8 mouse cellular contexts compared by ENCODE assay signal in the genomic region with DNA sequence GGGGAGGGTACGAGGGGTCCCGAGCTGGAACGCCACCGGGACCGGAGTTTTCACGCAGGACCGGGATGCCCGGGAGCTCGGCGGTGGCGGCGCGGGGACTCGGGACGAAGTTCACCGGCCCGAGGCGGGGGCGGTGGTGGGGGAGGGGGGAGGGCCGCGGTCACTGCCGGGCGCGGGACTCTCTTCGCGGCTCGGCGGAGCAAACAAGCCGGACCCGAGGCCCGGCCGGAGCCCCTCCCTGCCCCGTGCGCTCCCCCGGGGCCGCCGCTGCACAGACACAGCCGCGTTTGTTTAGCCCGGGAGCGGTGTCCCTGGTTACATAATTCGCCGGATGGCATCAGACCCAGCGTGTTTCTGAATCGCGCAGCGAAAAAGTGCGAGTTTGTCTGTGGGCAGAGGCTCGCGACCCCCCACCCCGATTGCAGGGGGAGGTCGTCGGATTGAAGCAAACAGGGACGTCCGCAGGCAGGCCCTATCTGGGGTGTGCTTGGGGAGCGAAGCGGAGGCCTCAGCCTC. TPM values are rescaled to one million over a fixed set of nuclear protein-coding genes. Genes with fewer than 3 reads are reported as not detected.
DNase-seq lines count a peak whose midpoint lies in the region; ATAC-seq lines count a peak whose summit lies in the region.

No protein-coding gene starts in this region.

- no peaks in the 10 kb centered on the region for H3K9me3 ChIP-seq in kidney, embryonic 16.5 days (ENCODE audit: low read length)
- no peaks in the 10 kb centered on the region for H3K9me3 ChIP-seq in liver, embryonic 16.5 days (replicated peaks; ENCODE audit: control insufficient read depth, low read length)

- H3K4me1 ChIP-seq in kidney, embryonic 16.5 days (ENCODE audit: insufficient read depth, low read length) = peaks cover 61% of the 10 kb centered on the region
- peaks cover 57% of the 10 kb centered on the region for H3K4me1 ChIP-seq in liver, embryonic 16.5 days (ENCODE audit: control insufficient read depth, low read depth, low read length)

- peak overlapping the region; percentile 99 for H3K4me3 ChIP-seq in kidney, embryonic 16.5 days (ENCODE audit: low read length)
- peak overlapping the region; percentile 85 for H3K4me3 ChIP-seq in liver, embryonic 16.5 days (ENCODE audit: low read depth, low read length)

- peak; percentile 55 for DNase-seq in ovary, postnatal 36 days (ENCODE audit: low spot score)
- no peak for DNase-seq in ovary, adult 18-20 months (ENCODE audit: low spot score)
- DNase-seq in cerebellum, postnatal 25 days = peak; percentile 76 to 77
- peak; percentile 49 to 64 for DNase-seq in heart, adult 9 months (ENCODE audit: low spot score in 2 of 2)
- DNase-seq in right cerebral cortex, adult 18-20 months = peak; percentile 62
- no peak for DNase-seq in urinary bladder, postnatal 4 days (ENCODE audit: low spot score in 2 of 2)

- peak overlapping the region; percentile 99 for H3K27ac ChIP-seq in kidney, embryonic 16.5 days (ENCODE audit: low read length)
- H3K27ac ChIP-seq in liver, embryonic 16.5 days (ENCODE audit: low read length) = peak overlapping the region; percentile 94

- H3K9ac ChIP-seq in kidney, embryonic 16.5 days (replicated peaks; ENCODE audit: low read length) = peak overlapping the region; percentile 99
- peak overlapping the region; percentile 87 for H3K9ac ChIP-seq in liver, embryonic 16.5 days (ENCODE audit: low read depth, low read length)

- ATAC-seq in kidney, embryonic 16.5 days (ENCODE audit: low FRiP score, low TSS enrichment) = no peak
- ATAC-seq in liver, embryonic 16.5 days (ENCODE audit: low read depth) = no peak

- WGBS in kidney, embryonic 16.5 days = under 1% methylated on average over 40 of the region's 57 CpGs
- under 1% methylated on average over 52 of the region's 57 CpGs for WGBS in liver, embryonic 16.5 days (ENCODE audit: insufficient replicate concordance)

- H3K4me2 ChIP-seq in kidney, embryonic 16.5 days (replicated peaks; ENCODE audit: low read depth, low read length) = peak overlapping the region; percentile 97
- H3K4me2 ChIP-seq in liver, embryonic 16.5 days (ENCODE audit: low read depth, low read length) = peak overlapping the region; percentile 91

- H3K36me3 ChIP-seq in kidney, embryonic 16.5 days (ENCODE audit: insufficient read depth, low read length) = peaks cover 3% of the 10 kb centered on the region; the same call in 1 of the 2 replicates
- H3K36me3 ChIP-seq in liver, embryonic 16.5 days (ENCODE audit: control insufficient read depth, insufficient read depth) = no peaks in the 10 kb centered on the region

- no peaks in the 10 kb centered on the region for H3K27me3 ChIP-seq in kidney, embryonic 16.5 days (ENCODE audit: insufficient read depth, low read length)
- no peaks in the 10 kb centered on the region for H3K27me3 ChIP-seq in liver, embryonic 16.5 days (ENCODE audit: control insufficient read depth, insufficient read depth, low read depth, low read length)

RNA-seq across cellular contexts. Expression of gene Ctdsp2, which starts 1.2 kb away (rescaled TPM):
- polyA plus RNA-seq in kidney, embryonic 16.5 days (2015; fragmentation: Nextera tagmentation; extraction: Ambion mirVana) = 70.5 and 76.1 TPM in 2 replicates
- polyA plus RNA-seq in liver, embryonic 16.5 days (2015; fragmentation: Nextera tagmentation; extraction: Ambion mirVana) = 11.1 and 12.2 TPM in 2 replicates

RNA-seq across cellular contexts. Expression of gene Avil, which starts 20.8 kb away (rescaled TPM):
- polyA plus RNA-seq in kidney, embryonic 16.5 days (2015; fragmentation: Nextera tagmentation; extraction: Ambion mirVana) = 0.17 and 0.22 TPM in 2 replicates
- polyA plus RNA-seq in liver, embryonic 16.5 days (2015; fragmentation: Nextera tagmentation; extraction: Ambion mirVana) = 0.09 TPM in 1 of 2 replicates, not detected in the other

RNA-seq across cellular contexts. Expression of gene Tsfm, which starts 50.9 kb away (rescaled TPM):
- 102 and 103 TPM in 2 replicates for polyA plus RNA-seq in kidney, embryonic 16.5 days (2015; fragmentation: Nextera tagmentation; extraction: Ambion mirVana)
- 37.1 and 40.1 TPM in 2 replicates for polyA plus RNA-seq in liver, embryonic 16.5 days (2015; fragmentation: Nextera tagmentation; extraction: Ambion mirVana)

Comparison
In these comparisons a context has a peak if more than half of its experiments do, and no peak if none do; other contexts are left out.
1. DNase-seq: peak in ovary, postnatal 36 days (single experiment), cerebellum, postnatal 25 days (2 of 2), heart, adult 9 months (2 of 2) and right cerebral cortex, adult 18-20 months (single experiment); none in ovary, adult 18-20 months (single experiment) and urinary bladder, postnatal 4 days (0 of 2).